Comparison of ENCODE assay signal across 10 mouse cellular contexts in genomic region chr3:38322426-38322825, GRCm38 (mm10).
A peak's percentile ranks its signal among the peaks of the same experiment; 100 is the strongest.
DNase-seq lines count a peak whose midpoint lies in the region; ATAC-seq lines count a peak whose summit lies in the region.
"Had no signal": no experiment of that assay in that cellular context is flagged by ENCODE, and none has a peak within 500 bp of the region (broad histone marks: within the 10 kb centered on the region; RNA-seq: fewer than 3 reads in every experiment).

No protein-coding gene starts in this region.

- DNase-seq in embryonic facial prominence, embryonic 10.5 days (ENCODE audit: low spot score): peak; percentile 31
- peak; percentile 47 for DNase-seq in gastrocnemius, adult 18-20 months (ENCODE audit: low spot score)
- peak; percentile 8 for DNase-seq in kidney, adult 18-20 months
- DNase-seq in lung, postnatal 25 days (ENCODE audit: low spot score): peak; percentile 57
- DNase-seq in thymus, adult 18-20 months: no peak
- DNase-seq in liver: no peak
- DNase-seq: cerebellum, adult 11 months had no signal

- H3K4me2 ChIP-seq in hindbrain, embryonic 13.5 days: no peak overlapping the region

- no peak overlapping the region for H3K4me3 ChIP-seq in embryonic facial prominence, embryonic 10.5 days
- no peak overlapping the region for H3K4me3 ChIP-seq in hindbrain, embryonic 13.5 days
- H3K4me3 ChIP-seq: megakaryocyte, embryonic 14.5 days had no signal

- H3K36me3 ChIP-seq in embryonic facial prominence, embryonic 10.5 days (replicated peaks): no peaks in the 10 kb centered on the region
- H3K36me3 ChIP-seq in hindbrain, embryonic 13.5 days: no peaks in the 10 kb centered on the region

- no peaks in the 10 kb centered on the region for H3K9me3 ChIP-seq in embryonic facial prominence, embryonic 10.5 days
- H3K9me3 ChIP-seq in hindbrain, embryonic 13.5 days: no peaks in the 10 kb centered on the region
- H3K9me3 ChIP-seq: megakaryocyte, embryonic 14.5 days had no signal

- no peak overlapping the region for H3K27ac ChIP-seq in embryonic facial prominence, embryonic 10.5 days (replicated peaks)
- no peak overlapping the region for H3K27ac ChIP-seq in hindbrain, embryonic 13.5 days

- no peak overlapping the region for H3K9ac ChIP-seq in hindbrain, embryonic 13.5 days

- ATAC-seq in hindbrain, embryonic 13.5 days (ENCODE audit: low FRiP score): no peak
- ATAC-seq: Patski had no signal

- H3K4me1 ChIP-seq in embryonic facial prominence, embryonic 10.5 days: no peaks in the 10 kb centered on the region
- H3K4me1 ChIP-seq in hindbrain, embryonic 13.5 days (replicated peaks): peaks cover 12% of the 10 kb centered on the region; the same call in 1 of the 2 replicates
- H3K4me1 ChIP-seq: megakaryocyte, embryonic 14.5 days had no signal

- H3K27me3 ChIP-seq in embryonic facial prominence, embryonic 10.5 days (replicated peaks; ENCODE audit: low read depth, poor library complexity, severe bottlenecking): no peaks in the 10 kb centered on the region
- no peaks in the 10 kb centered on the region for H3K27me3 ChIP-seq in hindbrain, embryonic 13.5 days
- H3K27me3 ChIP-seq: megakaryocyte, embryonic 14.5 days; Patski had no signal

- WGBS in embryonic facial prominence, embryonic 10.5 days: 54% methylated on average over 8 of the region's 8 CpGs
- 55% methylated on average over 8 of the region's 8 CpGs for WGBS in hindbrain, embryonic 13.5 days

Comparison
In these comparisons a context has a peak if more than half of its experiments do, and no peak if none do; other contexts are left out.
1. DNase-seq: peak in embryonic facial prominence, embryonic 10.5 days (single experiment), gastrocnemius, adult 18-20 months (single experiment), kidney, adult 18-20 months (single experiment) and lung, postnatal 25 days (single experiment); none in thymus, adult 18-20 months (0 of 2) and liver (single experiment).